Mouse (Mus musculus) MEL (cell line): ENCODE results near the gene Cap1.

Source experiments
- CTCF ChIP-seq, 3 experiments: IDR thresholded peaks in 2 of 3; conservative IDR thresholded peaks in 1 of 3; 2 replicates each; pipeline ENCODE4 v1.5.1; 2011 to 2012; ENCODE audit warnings: low read length in 3 of 3, low read depth in 2 of 3, mild to moderate bottlenecking in 2 of 3, improper control_type of control experiment in 1 of 3, inconsistent platforms in 1 of 3, mixed read lengths in 1 of 3, moderate library complexity in 1 of 3; ENCODE audit not compliant: control insufficient read depth in 1 of 3, insufficient read depth in 1 of 3, poor library complexity in 1 of 3, severe bottlenecking in 1 of 3
- ELF1 ChIP-seq: IDR thresholded peaks from 2 replicates; pipeline ENCODE4 v1.6.1; 2014; ENCODE audit warnings: low read depth, mild to moderate bottlenecking, inconsistent platforms, low read length, improper control_type of control experiment, moderate library complexity
- EP300 ChIP-seq, 2 experiments: IDR thresholded peaks; 2 replicates each; pipeline ENCODE4 v1.6.1; 2011; ENCODE audit warnings: improper control_type of control experiment in 2 of 2, low read length in 2 of 2, low read depth in 1 of 2, mild to moderate bottlenecking in 1 of 2
- MAFK ChIP-seq: IDR thresholded peaks from 2 replicates; pipeline ENCODE4 v1.6.1; 2011; ENCODE audit warnings: low read depth, mild to moderate bottlenecking, low read length, improper control_type of control experiment, borderline replicate concordance
- NELFE ChIP-seq: IDR thresholded peaks from 2 replicates; pipeline ENCODE4 v1.6.1; 2011; ENCODE audit warnings: low read depth, low read length, improper control_type of control experiment
- POLR2A ChIP-seq, 2 experiments: IDR thresholded peaks; 2 replicates each; pipeline ENCODE4 v1.6.1; 2011 to 2012; ENCODE audit warnings: low read length in 2 of 2, mild to moderate bottlenecking in 2 of 2, control low read depth in 1 of 2, improper control_type of control experiment in 1 of 2, low read depth in 1 of 2, moderate library complexity in 1 of 2; ENCODE audit not compliant: control insufficient read depth in 1 of 2, insufficient read depth in 1 of 2, poor library complexity in 1 of 2
- POLR2AphosphoS5 ChIP-seq: IDR thresholded peaks from 2 replicates; pipeline ENCODE4 v1.6.1; 2012; ENCODE audit warnings: low read depth, borderline replicate concordance, mild to moderate bottlenecking, inconsistent platforms, low read length, moderate library complexity, mixed read lengths
- RAD21 ChIP-seq: IDR thresholded peaks from 2 replicates; pipeline ENCODE4 v1.6.1; 2011; ENCODE audit warnings: mild to moderate bottlenecking, low read depth, low read length, improper control_type of control experiment
- TAL1 ChIP-seq: IDR thresholded peaks from 2 replicates; pipeline ENCODE4 v1.6.1; 2012; ENCODE audit warnings: mild to moderate bottlenecking, inconsistent platforms, low read length, moderate library complexity, mixed read lengths
- USF2 ChIP-seq, 2 experiments: IDR thresholded peaks; 2 replicates each; pipeline ENCODE4 v1.6.1; 2011 to 2012; ENCODE audit warnings: improper control_type of control experiment in 2 of 2, low read length in 2 of 2, borderline replicate concordance in 1 of 2, inconsistent platforms in 1 of 2, low read depth in 1 of 2, mild to moderate bottlenecking in 1 of 2; ENCODE audit not compliant: insufficient read depth in 1 of 2

GRCm38 (mm10) chr4:122851535-122851934, 34.3 kb downstream of the Cap1 start:
- TF ChIP-seq POLR2A (IDR thresholded peaks at IDR 0.05; ENCODE audit: control insufficient read depth in 1 of 2, insufficient read depth in 1 of 2, low read depth in 1 of 2, low read length in 2 of 2, poor library complexity in 1 of 2) (no peak), USF2 (IDR thresholded peaks at IDR 0.05; ENCODE audit: borderline replicate concordance in 1 of 2, insufficient read depth in 1 of 2, low read depth in 1 of 2, low read length in 2 of 2) (no peak), TAL1 (no peak), MAFK (no peak), ELF1 (no peak), POLR2AphosphoS5 (no peak), CTCF (IDR thresholded peaks at IDR 0.05 in 2 of 3, conservative IDR thresholded peaks at IDR 0.05 in 1 of 3; ENCODE audit: control insufficient read depth in 1 of 3, insufficient read depth in 1 of 3, low read depth in 2 of 3, low read length in 3 of 3, poor library complexity in 1 of 3, severe bottlenecking in 1 of 3) (no peak), NELFE (no peak), RAD21 (no peak), EP300 (IDR thresholded peaks at IDR 0.05; ENCODE audit: low read depth in 1 of 2, low read length in 2 of 2) (no peak)
